Mouse (Mus musculus): ENCODE measurements at regions not wholly inside any gene's neighbourhood (a gene's known extent, or its start where the extent isn't known, plus 50 kb on each side); places are given as distances from the start of the nearest gene placed in this dataset.
A peak's percentile ranks its signal among the peaks of the same experiment; 100 is the strongest.

GRCm38 (mm10) chrX:69100216-69100615, 207.4 kb upstream of the Gm6812 start:
- peak; percentile 14 to 55 for DNase-seq (ENCODE audit: inconsistent age in 2 of 2, low spot score in 1 of 2)
